Mouse (Mus musculus): ENCODE measurements around the gene C1qtnf4. TPM values are rescaled to one million over a fixed set of nuclear protein-coding genes. Genes with fewer than 3 reads are reported as not detected.

The C1qtnf4 gene
- polyA plus RNA-seq, 1 experiment from 2014 or later = 4.4 TPM

DNA sequence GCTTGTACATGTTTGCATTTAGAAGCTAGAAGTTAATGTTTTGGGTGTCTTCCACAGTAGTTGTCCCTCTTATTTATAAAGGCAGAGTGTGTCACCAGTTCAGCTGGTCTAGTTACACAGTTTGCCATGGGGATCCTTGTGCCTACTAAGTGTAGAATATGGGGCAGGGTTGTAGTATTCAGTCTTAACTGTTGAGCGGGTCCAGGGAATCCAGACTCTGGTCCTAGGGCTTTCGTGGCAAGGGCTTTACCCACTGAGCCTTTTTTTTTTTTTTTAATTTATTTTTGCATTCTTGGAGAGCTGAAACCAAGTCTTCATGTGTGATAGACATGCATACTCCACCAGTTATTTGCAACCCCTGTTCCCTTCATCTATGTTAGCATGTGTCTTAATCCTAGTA, 24.2 kb upstream of the C1qtnf4 start:
- no peak for ATAC-seq (ENCODE audit: low read depth)
- Histone ChIP-seq H3K27me3 (no peaks in the 10 kb centered on the region), H3K9ac (no peak overlapping the region), H3K4me3 (replicated peaks) (no peak overlapping the region), H3K36me3 (peaks cover 85% of the 10 kb centered on the region), H3K4me2 (no peak overlapping the region), H3K9me3 (replicated peaks) (no peaks in the 10 kb centered on the region), H3K27ac (no peak overlapping the region), H3K4me1 (replicated peaks) (no peaks in the 10 kb centered on the region)
- WGBS (ENCODE audit: insufficient replicate concordance) = 86% methylated on average over 2 of the region's 2 CpGs
- DNase-seq = no peak

DNA sequence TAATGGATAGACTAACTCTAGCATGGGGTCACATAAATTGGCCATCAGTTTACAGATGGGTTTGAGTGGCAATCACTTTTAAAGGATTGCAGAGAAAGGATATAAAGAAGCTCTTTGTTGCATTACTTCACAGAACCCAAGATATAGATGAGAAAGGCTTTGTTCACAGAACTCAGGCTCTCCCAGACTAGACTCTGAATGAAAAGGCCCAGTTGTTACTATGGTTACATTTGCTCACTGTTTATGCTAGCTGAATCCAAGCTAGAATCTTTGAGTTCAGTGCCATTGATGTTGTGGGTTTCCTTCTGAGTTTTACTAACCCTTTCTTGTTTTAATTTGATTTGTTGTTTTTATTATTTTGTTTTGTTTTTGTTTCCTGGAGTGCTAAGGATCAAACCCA, 21.5 kb upstream of the C1qtnf4 start:
- H3K4me3 ChIP-seq (replicated peaks) = no peak overlapping the region
- H3K9ac ChIP-seq = no peak overlapping the region
- H3K4me1 ChIP-seq (replicated peaks) = peaks cover 26% of the 10 kb centered on the region
- no peak overlapping the region for H3K27ac ChIP-seq
- no peaks in the 10 kb centered on the region for H3K27me3 ChIP-seq
- H3K4me2 ChIP-seq = no peak overlapping the region
- ATAC-seq (ENCODE audit: low read depth) (no peak), DNase-seq (no peak)
- no peaks in the 10 kb centered on the region for H3K9me3 ChIP-seq (replicated peaks)
- peaks cover 77% of the 10 kb centered on the region for H3K36me3 ChIP-seq

DNA sequence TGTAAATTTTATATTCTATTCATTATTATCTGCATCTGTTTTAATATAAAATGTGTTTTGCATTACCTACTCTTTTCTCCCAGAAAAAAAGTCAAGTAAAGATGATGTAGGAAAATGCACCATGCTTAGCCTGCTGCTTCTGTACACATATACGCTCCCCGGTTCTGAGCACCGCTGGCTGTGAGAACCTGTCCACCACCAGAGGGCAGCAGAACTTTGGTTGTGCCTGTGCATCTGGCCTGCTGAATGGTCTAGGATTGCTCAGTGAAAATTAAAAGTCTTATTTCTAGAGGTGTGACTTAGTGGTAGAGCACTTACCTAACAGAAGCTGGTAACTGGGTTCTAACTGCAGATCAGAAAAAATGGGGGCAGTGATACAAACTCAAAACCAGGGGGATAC, 19.1 kb upstream of the C1qtnf4 start:
- H3K36me3 ChIP-seq = peaks cover 56% of the 10 kb centered on the region
- peak overlapping the region; percentile 70 for H3K27ac ChIP-seq
- H3K27me3 ChIP-seq = no peaks in the 10 kb centered on the region
- H3K4me1 ChIP-seq (replicated peaks) = peaks cover 49% of the 10 kb centered on the region
- DNase-seq = peak; percentile 74
- 0 out of 2 replicates have a peak overlapping the region, but pooled peaks have one; percentile 43 for H3K9ac ChIP-seq
- H3K9me3 ChIP-seq (replicated peaks) = no peaks in the 10 kb centered on the region
- peak; percentile 47 for ATAC-seq (ENCODE audit: low read depth)
- no peak overlapping the region for H3K4me2 ChIP-seq
- 34% methylated on average over 3 of the region's 3 CpGs for WGBS (ENCODE audit: insufficient replicate concordance)
- H3K4me3 ChIP-seq (replicated peaks) = no peak overlapping the region

DNA sequence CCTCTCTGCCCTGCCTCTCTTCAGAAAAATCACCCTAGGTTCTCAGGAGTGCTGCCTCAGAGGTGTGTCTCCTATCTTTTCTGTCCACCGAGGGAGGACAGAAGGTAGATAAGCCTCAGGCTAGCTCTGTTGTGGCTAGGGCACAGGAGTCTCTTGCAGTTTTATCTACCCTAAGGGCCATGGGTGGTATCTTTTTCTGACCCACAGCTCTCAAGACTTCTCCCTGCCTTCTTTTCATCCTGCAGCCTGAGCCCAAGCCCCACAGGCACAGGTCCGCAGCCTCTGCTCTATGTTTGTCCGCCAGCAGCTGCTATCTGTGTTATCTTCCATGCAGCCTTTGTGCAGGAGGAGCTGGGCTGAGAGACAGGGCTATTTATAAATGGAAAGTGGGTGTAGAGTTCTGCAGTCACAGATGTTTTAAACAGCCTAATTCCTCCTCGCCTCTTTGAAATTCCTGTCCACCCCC, 15.5 kb upstream of the C1qtnf4 start:
- 6% methylated on average over 4 of the region's 4 CpGs for WGBS (ENCODE audit: insufficient replicate concordance)
- peaks cover 59% of the 10 kb centered on the region for H3K4me1 ChIP-seq (replicated peaks)
- DNase-seq (peak; percentile 76), ATAC-seq (ENCODE audit: low read depth) (peak; percentile 93)
- H3K36me3 ChIP-seq = peaks cover 23% of the 10 kb centered on the region
- no peaks in the 10 kb centered on the region for H3K27me3 ChIP-seq
- H3K27ac ChIP-seq = peak overlapping the region; percentile 92
- peak overlapping the region; percentile 57 for H3K9ac ChIP-seq
- peak overlapping the region; percentile 15 for H3K4me3 ChIP-seq (replicated peaks)
- no peaks in the 10 kb centered on the region for H3K9me3 ChIP-seq (replicated peaks)
- H3K4me2 ChIP-seq = peak overlapping the region; percentile 60

DNA sequence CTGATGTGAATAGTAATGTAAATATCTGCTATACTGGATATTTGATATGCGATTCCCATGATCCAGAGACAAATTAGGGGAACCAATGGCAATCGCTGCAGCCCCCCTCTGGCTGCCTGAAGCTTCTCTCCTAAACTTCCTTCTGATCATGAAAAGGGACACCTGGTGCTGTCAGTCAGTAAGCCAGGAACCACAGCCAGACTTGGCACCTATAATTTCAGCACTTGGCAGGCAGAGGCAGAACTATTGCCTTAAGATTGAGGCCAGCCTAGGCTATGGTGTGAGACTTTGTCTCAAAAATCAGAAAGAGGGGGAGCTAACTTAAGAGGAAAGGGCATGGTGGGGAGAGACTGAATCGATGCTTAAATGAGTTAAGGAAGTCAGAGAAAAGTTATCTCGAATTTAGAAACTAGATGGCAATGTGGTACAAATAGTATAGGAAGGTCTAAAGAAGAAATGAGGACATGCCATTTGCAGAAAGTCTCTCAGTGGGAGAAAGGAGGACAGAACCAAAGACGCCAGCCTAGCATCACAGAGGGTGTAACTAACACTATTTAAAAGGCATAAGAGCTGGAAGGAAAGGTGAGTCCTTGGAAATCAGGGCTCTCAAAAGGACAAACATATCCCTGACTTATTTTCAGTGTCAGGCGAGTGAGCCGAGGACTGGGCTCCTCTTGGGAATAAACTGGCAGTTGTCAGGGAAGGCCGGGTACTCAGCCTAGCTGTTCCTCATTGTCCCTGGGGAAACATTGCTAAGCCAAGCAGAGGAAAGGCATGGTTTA, 14.3 kb upstream of the C1qtnf4 start:
- peaks cover 59% of the 10 kb centered on the region for H3K4me1 ChIP-seq (replicated peaks)
- H3K9ac ChIP-seq = peak overlapping the region; percentile 57; the same call in 1 of the 2 replicates
- H3K27me3 ChIP-seq = no peaks in the 10 kb centered on the region
- peak overlapping the region; percentile 92 for H3K27ac ChIP-seq
- DNase-seq (no peak), ATAC-seq (ENCODE audit: low read depth) (no peak)
- H3K4me3 ChIP-seq (replicated peaks) = no peak overlapping the region
- peaks cover 12% of the 10 kb centered on the region for H3K36me3 ChIP-seq
- no peaks in the 10 kb centered on the region for H3K9me3 ChIP-seq (replicated peaks)
- H3K4me2 ChIP-seq = peak overlapping the region; percentile 60
- WGBS (ENCODE audit: insufficient replicate concordance) = 63% methylated on average over 8 of the region's 8 CpGs

DNA sequence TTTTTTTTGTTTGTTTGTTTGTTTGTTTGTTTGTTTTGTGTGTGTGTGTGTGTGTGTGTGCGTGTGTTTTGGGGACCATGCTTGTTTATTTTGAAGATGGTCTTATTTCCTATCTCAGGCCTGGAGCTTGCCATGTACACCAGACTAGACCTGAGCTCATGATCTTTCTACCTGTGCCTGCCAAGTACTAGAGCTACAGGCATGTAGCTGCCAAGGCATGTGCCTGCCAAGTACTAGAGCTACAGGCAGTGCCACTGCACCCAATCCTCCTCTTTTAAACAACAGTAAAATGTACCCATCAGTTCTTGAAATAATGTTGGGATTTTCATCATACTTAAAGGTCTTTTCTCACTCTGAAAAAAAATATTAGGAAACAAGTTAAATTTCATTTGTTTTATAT, 11.6 kb upstream of the C1qtnf4 start:
- no peak overlapping the region for H3K9ac ChIP-seq
- H3K4me1 ChIP-seq (replicated peaks) = peaks cover 36% of the 10 kb centered on the region
- no peaks in the 10 kb centered on the region for H3K9me3 ChIP-seq (replicated peaks)
- ATAC-seq (ENCODE audit: low read depth) = no peak
- 64% methylated on average over 1 of the region's 1 CpGs for WGBS (ENCODE audit: insufficient replicate concordance)
- DNase-seq = no peak
- no peaks in the 10 kb centered on the region for H3K36me3 ChIP-seq
- H3K4me3 ChIP-seq (replicated peaks) = no peak overlapping the region
- no peak overlapping the region for H3K4me2 ChIP-seq
- H3K27me3 ChIP-seq = peaks cover 7% of the 10 kb centered on the region
- H3K27ac ChIP-seq = no peak overlapping the region

DNA sequence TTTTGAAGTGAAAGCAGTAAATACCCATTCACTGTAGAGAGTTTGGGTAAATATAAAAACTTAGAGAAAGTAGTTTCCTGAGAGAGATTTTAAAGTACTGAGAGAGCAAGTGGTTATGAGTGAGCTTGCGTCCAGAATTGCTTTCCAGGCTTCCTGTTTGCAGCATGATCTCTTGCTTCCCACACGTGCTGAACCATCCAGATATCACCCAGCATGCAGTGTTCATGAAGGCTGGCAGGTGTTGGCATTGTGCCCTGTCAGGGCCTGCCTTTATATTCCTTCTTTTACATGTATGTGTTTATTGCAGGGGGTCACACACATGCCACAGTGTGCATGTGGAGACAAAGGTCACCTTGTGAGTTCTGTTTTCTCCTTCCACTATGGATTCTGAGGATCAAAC, 10.4 kb upstream of the C1qtnf4 start:
- ATAC-seq (ENCODE audit: low read depth) (no peak), DNase-seq (no peak)
- Histone ChIP-seq H3K9ac (no peak overlapping the region), H3K36me3 (no peaks in the 10 kb centered on the region), H3K27me3 (peaks cover 13% of the 10 kb centered on the region), H3K4me3 (replicated peaks) (no peak overlapping the region), H3K27ac (no peak overlapping the region), H3K9me3 (replicated peaks) (no peaks in the 10 kb centered on the region), H3K4me2 (no peak overlapping the region), H3K4me1 (replicated peaks) (peaks cover 36% of the 10 kb centered on the region)
- 49% methylated on average over 2 of the region's 2 CpGs for WGBS (ENCODE audit: insufficient replicate concordance)

DNA sequence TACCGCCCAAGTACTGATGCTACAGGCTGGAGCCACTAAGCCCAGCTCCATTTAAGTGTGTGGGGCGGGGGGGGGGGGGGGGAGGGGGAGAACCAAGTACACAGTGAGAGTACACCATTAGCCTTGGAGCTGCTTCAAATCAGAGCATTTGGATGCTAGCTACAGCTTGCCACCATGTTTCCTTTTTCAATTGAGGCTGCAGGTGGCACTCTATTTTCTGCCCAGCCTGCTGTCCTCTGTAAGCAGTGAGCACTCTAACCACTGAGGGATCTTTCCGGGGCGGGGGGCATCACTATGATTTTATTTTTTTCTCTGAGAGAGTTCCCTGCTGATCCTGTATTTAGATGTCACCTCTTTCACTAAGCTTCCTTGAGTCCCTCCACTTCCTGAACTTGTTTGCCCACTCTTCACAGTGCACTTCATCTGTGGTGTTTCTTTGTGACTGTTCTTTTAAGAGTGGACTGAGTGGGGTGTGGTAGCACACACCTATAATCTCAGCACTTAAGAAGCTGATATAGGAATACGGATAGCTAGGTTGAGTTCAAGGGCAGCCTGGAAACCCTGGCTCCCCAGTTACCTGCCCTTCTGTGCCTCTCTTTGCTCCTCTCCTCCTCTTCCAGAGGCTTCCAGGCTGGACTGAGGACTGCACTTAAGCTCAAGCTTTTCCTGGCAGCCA, 7.9 kb upstream of the C1qtnf4 start:
- Histone ChIP-seq H3K9ac (no peak overlapping the region), H3K36me3 (no peaks in the 10 kb centered on the region), H3K27ac (no peak overlapping the region), H3K9me3 (replicated peaks) (no peaks in the 10 kb centered on the region), H3K4me3 (replicated peaks) (no peak overlapping the region), H3K27me3 (peaks cover 30% of the 10 kb centered on the region), H3K4me2 (no peak overlapping the region), H3K4me1 (replicated peaks) (peaks cover 17% of the 10 kb centered on the region)
- no peak for DNase-seq
- WGBS (ENCODE audit: insufficient replicate concordance) = 62% methylated on average over 4 of the region's 5 CpGs
- ATAC-seq (ENCODE audit: low read depth) = no peak

DNA sequence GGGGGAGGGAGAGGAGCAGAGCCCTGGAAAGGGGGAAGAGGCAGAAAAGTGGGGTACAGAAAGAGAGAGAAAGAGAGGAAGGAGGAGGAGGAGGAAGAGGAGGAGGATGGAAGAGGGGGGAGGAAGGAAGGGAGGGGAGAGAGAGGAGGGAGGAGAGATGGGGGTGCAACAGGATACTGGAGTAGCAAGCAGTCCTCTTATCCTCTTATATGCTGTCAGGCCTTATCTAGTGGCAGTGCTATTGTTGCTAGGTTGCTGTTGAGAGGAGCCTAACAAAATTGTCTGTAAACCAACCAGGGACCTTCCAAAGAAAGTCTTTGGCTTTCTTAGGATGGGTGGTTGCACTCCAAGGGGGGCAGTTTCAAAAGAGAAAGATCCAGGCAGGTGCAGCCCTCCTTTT, 6.2 kb upstream of the C1qtnf4 start:
- H3K9me3 ChIP-seq (replicated peaks) = 0 out of 2 replicates have a peak, but pooled peaks cover 3% of the 10 kb centered on the region
- H3K4me2 ChIP-seq = no peak overlapping the region
- no peak overlapping the region for H3K27ac ChIP-seq
- ATAC-seq (ENCODE audit: low read depth) = no peak
- DNase-seq = no peak
- no peak overlapping the region for H3K9ac ChIP-seq
- H3K4me1 ChIP-seq (replicated peaks) = peaks cover 17% of the 10 kb centered on the region
- H3K36me3 ChIP-seq = no peaks in the 10 kb centered on the region
- H3K4me3 ChIP-seq (replicated peaks) = no peak overlapping the region
- H3K27me3 ChIP-seq = peaks cover 47% of the 10 kb centered on the region

DNA sequence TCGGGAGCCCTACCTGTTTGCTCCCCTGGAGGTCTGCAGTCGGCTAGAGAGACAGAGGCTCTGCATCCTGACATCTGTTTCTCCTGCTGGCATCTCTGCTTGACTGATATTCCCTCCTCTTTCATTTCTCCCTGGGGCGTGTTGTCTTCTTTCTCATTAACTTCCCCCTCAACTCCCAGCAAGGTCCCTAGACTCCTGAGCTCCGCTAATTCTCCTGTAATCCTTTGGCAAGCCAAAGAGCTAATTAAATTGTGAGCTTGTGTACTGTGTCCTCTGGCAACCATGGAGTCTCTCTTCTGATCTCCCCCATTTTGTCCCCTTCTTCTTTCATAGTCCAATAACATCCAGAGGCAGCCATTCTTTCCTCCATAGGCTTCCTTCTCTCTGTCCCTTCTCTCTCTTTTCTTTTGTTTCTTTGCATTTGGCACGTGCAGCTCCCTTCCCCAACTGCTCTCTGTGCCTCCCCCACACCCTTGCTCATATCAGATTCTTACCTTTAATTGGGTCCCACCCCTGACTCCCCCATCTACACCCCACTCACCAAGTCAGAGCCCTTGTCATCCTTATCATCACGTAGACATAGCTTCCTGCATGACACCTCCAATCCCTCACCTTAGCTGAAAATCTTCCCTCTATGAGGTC, 5.4 kb upstream of the C1qtnf4 start:
- H3K27me3 ChIP-seq = peaks cover 56% of the 10 kb centered on the region

DNA sequence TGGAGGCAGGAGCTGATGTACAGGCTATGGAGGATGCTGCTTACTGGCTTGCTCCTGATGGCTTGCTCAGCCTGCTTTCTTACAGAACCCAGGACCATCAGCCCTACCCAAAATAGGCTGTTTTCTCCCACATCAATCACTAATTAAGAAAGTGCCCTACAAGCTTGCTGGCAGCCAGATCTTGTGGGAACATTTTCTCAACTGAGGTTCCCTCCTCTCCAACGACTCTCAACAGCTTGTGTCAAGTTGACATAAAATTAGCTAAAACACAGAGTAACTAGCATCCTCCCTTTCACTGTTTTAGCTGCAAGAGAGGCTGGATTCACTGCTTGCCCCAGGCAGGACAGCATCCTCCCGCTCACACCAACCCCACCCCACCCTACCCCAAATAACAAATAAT, 3.8 kb upstream of the C1qtnf4 start:
- ATAC-seq (ENCODE audit: low read depth) = no peak
- H3K4me3 ChIP-seq (replicated peaks) = no peak overlapping the region
- H3K27me3 ChIP-seq = peaks cover 71% of the 10 kb centered on the region

More for the DNA sequence above, 5.4 kb upstream of the C1qtnf4 start:
- H3K4me3 ChIP-seq (replicated peaks) = no peak overlapping the region
- no peak for DNase-seq
- peaks cover 20% of the 10 kb centered on the region for H3K4me1 ChIP-seq (replicated peaks)
- ATAC-seq (ENCODE audit: low read depth) = no peak
- no peak overlapping the region for H3K4me2 ChIP-seq
- H3K9ac ChIP-seq = no peak overlapping the region
- no peaks in the 10 kb centered on the region for H3K36me3 ChIP-seq
- 0 out of 2 replicates have a peak, but pooled peaks cover 3% of the 10 kb centered on the region for H3K9me3 ChIP-seq (replicated peaks)
- no peak overlapping the region for H3K27ac ChIP-seq
- WGBS (ENCODE audit: insufficient replicate concordance) = 32% methylated on average over 6 of the region's 6 CpGs

More for the DNA sequence above, 3.8 kb upstream of the C1qtnf4 start:
- Histone ChIP-seq H3K27ac (no peak overlapping the region), H3K4me1 (replicated peaks) (peaks cover 28% of the 10 kb centered on the region), H3K9ac (no peak overlapping the region), H3K36me3 (no peaks in the 10 kb centered on the region), H3K9me3 (replicated peaks) (0 out of 2 replicates have a peak, but pooled peaks cover 3% of the 10 kb centered on the region), H3K4me2 (no peak overlapping the region)
- 67% methylated on average over 2 of the region's 2 CpGs for WGBS (ENCODE audit: insufficient replicate concordance)
- no peak for DNase-seq

All from liver, embryonic 13.5 days (tissue).